Mouse (Mus musculus) cerebellum, postnatal 36 days (tissue): ENCODE data around the gene Kbtbd13.

ENCODE experiments used
- DNase-seq, 2 experiments: peaks; one replicate each; pipeline ENCODE4 v3.0.0; 2021 to 2022; ENCODE audit warnings: mixed read lengths in 2 of 2

Gene Kbtbd13

GRCm38 (mm10) chr9:65391613-65391964 lies at the start of gene Kbtbd13:
Gene Kbtbd13, minus strand, starts transcription at chr9:65391652.
- DNase-seq, result no peak

GRCm38 (mm10) chr9:65435671-65436301 lies 44.3 kb upstream of the Kbtbd13 start, which contains the start of gene Mtfmt:
Gene Mtfmt, plus strand, starts transcription at chr9:65435782.
- DNase-seq, result peak; percentile 88 to 93

- no peak for DNase-seq
These were observed 43.8 kb upstream of the Kbtbd13 start for GRCm38 (mm10) chr9:65435211-65435610.

GRCm38 (mm10) chr9:65434140-65434539 lies 42.7 kb upstream of the Kbtbd13 start:
- peak; percentile 21 to 30 for DNase-seq

GRCm38 (mm10) chr9:65432236-65432635 lies 40.8 kb upstream of the Kbtbd13 start:
- DNase-seq, result peak; percentile 80 to 88

GRCm38 (mm10) chr9:65430921-65431320 lies 39.5 kb upstream of the Kbtbd13 start:
- no peak for DNase-seq

GRCm38 (mm10) chr9:65430401-65430800 lies 38.9 kb upstream of the Kbtbd13 start:
- DNase-seq, result no peak

- no peak for DNase-seq
These were observed 36.6 kb upstream of the Kbtbd13 start for GRCm38 (mm10) chr9:65428003-65428402.

- no peak for DNase-seq
These were observed 36.1 kb upstream of the Kbtbd13 start for GRCm38 (mm10) chr9:65427511-65427910.

GRCm38 (mm10) chr9:65424393-65424792 lies 32.9 kb upstream of the Kbtbd13 start:
- DNase-seq, result no peak

- DNase-seq, result no peak
These were observed 31.5 kb upstream of the Kbtbd13 start, which contains the start of gene Slc51b for GRCm38 (mm10) chr9:65422760-65423501. Gene Slc51b, minus strand, starts transcription at chr9:65422955.

- DNase-seq, result no peak
These were observed 28.2 kb upstream of the Kbtbd13 start for GRCm38 (mm10) chr9:65419633-65420032.

- DNase-seq, result no peak
These were observed 26.3 kb upstream of the Kbtbd13 start for GRCm38 (mm10) chr9:65417738-65418137.

- DNase-seq, result no peak
These were observed 19.9 kb upstream of the Kbtbd13 start for GRCm38 (mm10) chr9:65411326-65411725.

- DNase-seq, result no peak
These were observed 18.9 kb upstream of the Kbtbd13 start for GRCm38 (mm10) chr9:65410378-65410777.

GRCm38 (mm10) chr9:65408871-65409295 lies 17.4 kb upstream of the Kbtbd13 start:
- DNase-seq, result no peak

GRCm38 (mm10) chr9:65407861-65408260 lies 16.4 kb upstream of the Kbtbd13 start:
- no peak for DNase-seq

GRCm38 (mm10) chr9:65407327-65407726 lies 15.9 kb upstream of the Kbtbd13 start:
- DNase-seq, result no peak

GRCm38 (mm10) chr9:65405184-65405449 lies 13.7 kb upstream of the Kbtbd13 start:
- DNase-seq, result no peak

GRCm38 (mm10) chr9:65404331-65405183 lies 13.1 kb upstream of the Kbtbd13 start:
- DNase-seq, result peak; percentile 73 to 79

GRCm38 (mm10) chr9:65399934-65400333 lies 8.5 kb upstream of the Kbtbd13 start:
- DNase-seq, result no peak

GRCm38 (mm10) chr9:65398279-65398678 lies 6.8 kb upstream of the Kbtbd13 start, which contains the start of gene Rasl12:
Gene Rasl12, plus strand, starts transcription at chr9:65398506.
- DNase-seq, result peak; percentile 32 to 44

GRCm38 (mm10) chr9:65394360-65394759 lies 2.9 kb upstream of the Kbtbd13 start:
- no peak for DNase-seq
